Mouse (Mus musculus): ENCODE data around the gene Slc6a13. TPM values are rescaled to one million over a fixed set of nuclear protein-coding genes. Genes with fewer than 3 reads are reported as not detected.

The Slc6a13 gene
- 40.1 and 43.3 TPM in 2 replicates for polyA plus RNA-seq (2015; fragmentation: Nextera tagmentation; extraction: Ambion mirVana)

DNA sequence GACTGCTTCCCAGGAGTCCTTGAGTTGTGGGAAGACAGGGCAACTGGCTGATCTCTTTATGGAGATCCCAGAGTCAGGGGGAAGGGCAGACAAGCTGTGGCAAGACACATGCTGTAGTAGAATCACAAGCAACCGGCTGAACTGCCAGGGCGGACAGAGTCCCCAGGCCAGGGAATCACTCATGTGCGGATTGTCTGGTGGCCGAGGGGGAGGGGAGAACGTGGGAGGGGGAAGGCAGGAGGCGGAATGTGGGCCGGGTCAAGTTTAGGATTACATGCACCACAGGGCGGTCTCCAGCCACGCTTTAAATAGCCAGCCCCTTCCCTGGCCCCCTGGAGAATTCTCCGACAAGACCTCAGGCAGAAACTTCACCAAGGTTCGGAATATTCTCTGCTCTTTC is at the start of gene Slc6a13:
Slc6a13 (plus strand) TSS at position 274 of the 400 bp plus-strand sequence.
- H3K36me3 ChIP-seq (ENCODE audit: control insufficient read depth, insufficient read depth): no peaks in the 10 kb centered on the region
- no peaks in the 10 kb centered on the region for H3K9me3 ChIP-seq (replicated peaks; ENCODE audit: control insufficient read depth, low read length)
- H3K27me3 ChIP-seq (ENCODE audit: control insufficient read depth, insufficient read depth, low read depth, low read length): no peaks in the 10 kb centered on the region
- peak within 1 kb of the TSS; percentile 27 for H3K4me3 ChIP-seq (ENCODE audit: low read depth, low read length)
- peak within 1 kb of the TSS; percentile 4 for H3K4me2 ChIP-seq (ENCODE audit: low read depth, low read length)
- ATAC-seq (ENCODE audit: low read depth): peak; percentile 76
- H3K9ac ChIP-seq (ENCODE audit: low read depth, low read length): no peak within 1 kb of the TSS
- no peaks in the 10 kb centered on the region; the same call in none of the 2 replicates for H3K4me1 ChIP-seq (ENCODE audit: control insufficient read depth, low read depth, low read length)
- 14% methylated on average over 11 of the region's 11 CpGs for WGBS (ENCODE audit: insufficient replicate concordance)
- peak within 1 kb of the TSS; percentile 21; the same call in 1 of the 2 replicates for H3K27ac ChIP-seq (ENCODE audit: low read length)

DNA sequence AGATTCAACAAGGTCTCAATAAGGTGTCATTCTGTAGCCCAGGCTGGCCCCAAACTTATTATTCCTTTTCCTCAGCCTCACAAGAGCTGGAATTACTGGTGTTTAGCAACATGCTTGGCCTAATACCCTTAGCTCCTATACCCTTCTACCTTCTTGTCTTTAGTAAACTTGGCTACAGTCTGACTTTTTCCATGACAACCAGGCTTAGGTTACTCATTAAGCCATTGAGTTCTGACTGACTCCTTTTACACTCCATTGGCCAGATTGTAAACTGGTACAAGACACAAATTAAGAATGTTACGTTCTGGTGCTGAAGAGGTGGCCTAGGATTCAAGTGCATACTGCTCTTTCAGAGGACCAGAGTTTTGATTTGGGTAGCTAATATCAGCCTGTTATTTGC is 49.6 kb upstream of the Slc6a13 start:
- Histone ChIP-seq H3K27ac (ENCODE audit: low read length) (no peak overlapping the region), H3K9me3 (replicated peaks; ENCODE audit: control insufficient read depth, low read length) (no peaks in the 10 kb centered on the region), H3K4me2 (ENCODE audit: low read depth, low read length) (no peak overlapping the region), H3K4me1 (ENCODE audit: control insufficient read depth, low read depth, low read length) (peaks cover 9% of the 10 kb centered on the region), H3K4me3 (ENCODE audit: low read depth, low read length) (no peak overlapping the region), H3K36me3 (ENCODE audit: control insufficient read depth, insufficient read depth) (no peaks in the 10 kb centered on the region), H3K27me3 (ENCODE audit: control insufficient read depth, insufficient read depth, low read depth, low read length) (no peaks in the 10 kb centered on the region), H3K9ac (ENCODE audit: low read depth, low read length) (no peak overlapping the region)
- WGBS (ENCODE audit: insufficient replicate concordance): 44% methylated on average over 1 of the region's 1 CpGs
- no peak for ATAC-seq (ENCODE audit: low read depth)

DNA sequence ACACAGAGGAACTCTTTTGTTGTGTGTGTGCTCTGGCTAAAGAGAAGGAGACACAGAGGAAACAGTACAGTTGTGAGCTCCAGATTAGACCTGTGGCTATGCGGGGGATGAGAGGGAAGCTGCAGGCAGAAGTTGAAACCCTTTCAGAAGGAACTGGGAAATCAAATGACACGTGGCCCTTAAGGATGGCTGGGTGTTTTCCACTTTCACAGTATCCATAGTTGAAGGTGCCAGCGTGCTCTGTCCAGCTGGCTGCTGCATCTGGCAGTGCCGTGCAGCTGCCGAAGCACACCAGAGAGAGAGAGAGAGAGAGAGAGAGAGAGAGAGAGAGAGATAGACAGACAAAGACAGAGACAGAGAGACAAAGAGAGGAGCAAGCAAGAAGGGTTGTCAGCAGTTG is 48.8 kb upstream of the Slc6a13 start:
- H3K4me1 ChIP-seq (ENCODE audit: control insufficient read depth, low read depth, low read length): peaks cover 9% of the 10 kb centered on the region
- H3K4me3 ChIP-seq (ENCODE audit: low read depth, low read length): no peak overlapping the region
- H3K9ac ChIP-seq (ENCODE audit: low read depth, low read length): no peak overlapping the region
- H3K27ac ChIP-seq (ENCODE audit: low read length): no peak overlapping the region
- no peak for ATAC-seq (ENCODE audit: low read depth)
- no peaks in the 10 kb centered on the region for H3K36me3 ChIP-seq (ENCODE audit: control insufficient read depth, insufficient read depth)
- no peaks in the 10 kb centered on the region for H3K9me3 ChIP-seq (replicated peaks; ENCODE audit: control insufficient read depth, low read length)
- H3K4me2 ChIP-seq (ENCODE audit: low read depth, low read length): no peak overlapping the region
- 35% methylated on average over 5 of the region's 5 CpGs for WGBS (ENCODE audit: insufficient replicate concordance)
- H3K27me3 ChIP-seq (ENCODE audit: control insufficient read depth, insufficient read depth, low read depth, low read length): no peaks in the 10 kb centered on the region

GRCm38 (mm10) chr6:121260548-121260947 is 39.5 kb upstream of the Slc6a13 start:
- WGBS (ENCODE audit: insufficient replicate concordance): 24% methylated on average over 9 of the region's 9 CpGs
- Histone ChIP-seq H3K4me2 (ENCODE audit: low read depth, low read length) (no peak overlapping the region), H3K9me3 (replicated peaks; ENCODE audit: control insufficient read depth, low read length) (no peaks in the 10 kb centered on the region), H3K36me3 (ENCODE audit: control insufficient read depth, insufficient read depth) (0 out of 2 replicates have a peak, but pooled peaks cover 3% of the 10 kb centered on the region), H3K27ac (ENCODE audit: low read length) (no peak overlapping the region), H3K4me1 (ENCODE audit: control insufficient read depth, low read depth, low read length) (no peaks in the 10 kb centered on the region), H3K4me3 (ENCODE audit: low read depth, low read length) (no peak overlapping the region), H3K27me3 (ENCODE audit: control insufficient read depth, insufficient read depth, low read depth, low read length) (no peaks in the 10 kb centered on the region), H3K9ac (ENCODE audit: low read depth, low read length) (no peak overlapping the region)
- ATAC-seq (ENCODE audit: low read depth): no peak

DNA sequence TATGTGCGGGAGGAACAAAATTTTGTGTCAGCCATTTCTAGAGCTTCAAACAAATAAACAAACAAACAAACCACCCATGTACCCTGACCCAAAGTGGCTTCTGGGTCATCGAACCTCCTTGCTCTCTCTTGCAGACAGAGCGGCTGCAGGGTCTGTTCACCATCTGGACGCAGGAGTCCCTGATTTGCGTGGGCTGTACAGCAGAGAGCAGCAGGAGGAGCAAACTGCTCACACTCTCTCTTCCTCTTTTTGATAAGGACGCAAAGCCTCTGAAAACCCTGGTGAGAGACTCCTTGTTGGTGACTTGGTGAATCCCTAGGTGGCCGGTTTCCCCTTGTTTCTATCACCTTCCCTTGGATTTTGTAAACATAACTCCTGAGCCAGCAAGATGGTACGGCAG is 38.8 kb upstream of the Slc6a13 start:
- no peak overlapping the region for H3K4me2 ChIP-seq (ENCODE audit: low read depth, low read length)
- no peak overlapping the region for H3K4me3 ChIP-seq (ENCODE audit: low read depth, low read length)
- 48% methylated on average over 8 of the region's 8 CpGs for WGBS (ENCODE audit: insufficient replicate concordance)
- H3K9me3 ChIP-seq (replicated peaks; ENCODE audit: control insufficient read depth, low read length): no peaks in the 10 kb centered on the region
- H3K9ac ChIP-seq (ENCODE audit: low read depth, low read length): no peak overlapping the region
- ATAC-seq (ENCODE audit: low read depth): no peak
- H3K36me3 ChIP-seq (ENCODE audit: control insufficient read depth, insufficient read depth): 0 out of 2 replicates have a peak, but pooled peaks cover 3% of the 10 kb centered on the region
- no peaks in the 10 kb centered on the region for H3K4me1 ChIP-seq (ENCODE audit: control insufficient read depth, low read depth, low read length)
- H3K27ac ChIP-seq (ENCODE audit: low read length): no peak overlapping the region
- no peaks in the 10 kb centered on the region for H3K27me3 ChIP-seq (ENCODE audit: control insufficient read depth, insufficient read depth, low read depth, low read length)

GRCm38 (mm10) chr6:121262004-121262403 is 38.0 kb upstream of the Slc6a13 start:
- H3K36me3 ChIP-seq (ENCODE audit: control insufficient read depth, insufficient read depth): 0 out of 2 replicates have a peak, but pooled peaks cover 3% of the 10 kb centered on the region
- no peak overlapping the region for H3K9ac ChIP-seq (ENCODE audit: low read depth, low read length)
- no peak for ATAC-seq (ENCODE audit: low read depth)
- no peak overlapping the region for H3K4me2 ChIP-seq (ENCODE audit: low read depth, low read length)
- no peaks in the 10 kb centered on the region for H3K4me1 ChIP-seq (ENCODE audit: control insufficient read depth, low read depth, low read length)
- H3K4me3 ChIP-seq (ENCODE audit: low read depth, low read length): no peak overlapping the region
- H3K27ac ChIP-seq (ENCODE audit: low read length): no peak overlapping the region
- 78% methylated on average over 10 of the region's 10 CpGs for WGBS (ENCODE audit: insufficient replicate concordance)
- no peaks in the 10 kb centered on the region for H3K27me3 ChIP-seq (ENCODE audit: control insufficient read depth, insufficient read depth, low read depth, low read length)
- H3K9me3 ChIP-seq (replicated peaks; ENCODE audit: control insufficient read depth, low read length): no peaks in the 10 kb centered on the region

DNA sequence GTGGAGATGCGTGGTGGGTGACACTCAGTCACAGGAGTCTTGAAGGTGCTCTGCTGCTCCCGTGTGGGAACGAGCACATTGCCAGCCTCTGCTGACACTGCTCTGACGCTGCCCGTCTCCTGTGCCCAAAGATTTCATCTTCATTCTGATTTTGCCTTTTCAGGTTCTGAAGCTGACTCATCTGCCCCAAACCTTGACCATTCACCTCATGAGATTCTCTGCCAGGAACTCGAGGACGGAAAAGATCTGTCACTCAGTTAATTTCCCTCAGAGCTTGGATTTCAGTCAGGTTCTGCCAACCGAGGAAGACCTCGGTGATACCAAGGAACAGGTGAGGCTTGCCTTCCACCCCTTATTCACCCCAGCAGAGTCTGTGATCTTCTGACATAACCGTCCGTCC is 37.5 kb upstream of the Slc6a13 start:
- H3K9ac ChIP-seq (ENCODE audit: low read depth, low read length): no peak overlapping the region
- no peak overlapping the region for H3K4me2 ChIP-seq (ENCODE audit: low read depth, low read length)
- H3K9me3 ChIP-seq (replicated peaks; ENCODE audit: control insufficient read depth, low read length): no peaks in the 10 kb centered on the region
- H3K27ac ChIP-seq (ENCODE audit: low read length): no peak overlapping the region
- H3K4me3 ChIP-seq (ENCODE audit: low read depth, low read length): no peak overlapping the region
- H3K27me3 ChIP-seq (ENCODE audit: control insufficient read depth, insufficient read depth, low read depth, low read length): no peaks in the 10 kb centered on the region
- H3K4me1 ChIP-seq (ENCODE audit: control insufficient read depth, low read depth, low read length): no peaks in the 10 kb centered on the region
- H3K36me3 ChIP-seq (ENCODE audit: control insufficient read depth, insufficient read depth): 0 out of 2 replicates have a peak, but pooled peaks cover 3% of the 10 kb centered on the region
- no peak for ATAC-seq (ENCODE audit: low read depth)
- 79% methylated on average over 11 of the region's 11 CpGs for WGBS (ENCODE audit: insufficient replicate concordance)

GRCm38 (mm10) chr6:121270156-121270555 is 29.9 kb upstream of the Slc6a13 start:
- no peak overlapping the region for H3K27ac ChIP-seq (ENCODE audit: low read length)
- no peaks in the 10 kb centered on the region for H3K27me3 ChIP-seq (ENCODE audit: control insufficient read depth, insufficient read depth, low read depth, low read length)
- no peaks in the 10 kb centered on the region for H3K36me3 ChIP-seq (ENCODE audit: control insufficient read depth, insufficient read depth)
- no peak overlapping the region for H3K4me3 ChIP-seq (ENCODE audit: low read depth, low read length)
- no peaks in the 10 kb centered on the region; the same call in none of the 2 replicates for H3K4me1 ChIP-seq (ENCODE audit: control insufficient read depth, low read depth, low read length)
- ATAC-seq (ENCODE audit: low read depth): peak; percentile 49; the same call in 1 of the 2 replicates
- H3K9ac ChIP-seq (ENCODE audit: low read depth, low read length): no peak overlapping the region
- WGBS (ENCODE audit: insufficient replicate concordance): 56% methylated on average over 6 of the region's 6 CpGs
- no peaks in the 10 kb centered on the region for H3K9me3 ChIP-seq (replicated peaks; ENCODE audit: control insufficient read depth, low read length)
- H3K4me2 ChIP-seq (ENCODE audit: low read depth, low read length): no peak overlapping the region

DNA sequence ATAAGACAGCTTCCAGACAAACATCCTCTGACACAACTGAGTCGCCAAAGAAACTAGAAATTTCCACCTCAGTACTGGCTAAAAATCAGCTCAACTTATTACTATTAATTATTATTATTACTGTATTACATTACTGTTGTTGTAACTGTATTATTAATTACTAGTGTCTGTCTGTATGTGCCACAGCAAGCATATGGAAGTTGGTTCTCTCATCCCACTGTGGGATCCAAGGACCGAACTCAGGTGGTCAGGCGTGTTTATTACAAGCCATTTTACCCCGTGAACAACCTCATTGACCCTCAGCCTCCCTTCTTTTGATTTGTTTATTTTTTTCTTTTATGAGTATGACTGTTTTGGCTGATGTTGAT is 28.3 kb upstream of the Slc6a13 start:
- WGBS (ENCODE audit: insufficient replicate concordance): 11% methylated on average over 4 of the region's 4 CpGs
- H3K36me3 ChIP-seq (ENCODE audit: control insufficient read depth, insufficient read depth): no peaks in the 10 kb centered on the region
- no peak overlapping the region for H3K9ac ChIP-seq (ENCODE audit: low read depth, low read length)
- H3K9me3 ChIP-seq (replicated peaks; ENCODE audit: control insufficient read depth, low read length): no peaks in the 10 kb centered on the region
- no peak for ATAC-seq (ENCODE audit: low read depth)
- H3K27me3 ChIP-seq (ENCODE audit: control insufficient read depth, insufficient read depth, low read depth, low read length): no peaks in the 10 kb centered on the region
- peak overlapping the region; percentile 65 for H3K4me3 ChIP-seq (ENCODE audit: low read depth, low read length)
- no peak overlapping the region for H3K27ac ChIP-seq (ENCODE audit: low read length)
- H3K4me2 ChIP-seq (ENCODE audit: low read depth, low read length): peak overlapping the region; percentile 97
- no peaks in the 10 kb centered on the region; the same call in none of the 2 replicates for H3K4me1 ChIP-seq (ENCODE audit: control insufficient read depth, low read depth, low read length)
